8 mouse cellular contexts compared by ENCODE assay signal in genomic region chr2:29817426-29818232, GRCm38 (mm10). TPM values are rescaled to one million over a fixed set of nuclear protein-coding genes. Genes with fewer than 3 reads are reported as not detected.
DNase-seq lines count a peak whose midpoint lies in the region; ATAC-seq and TF ChIP-seq lines count a peak whose summit lies in the region.

No protein-coding gene starts in this region.

- peak overlapping the region; percentile 39 for H3K4me2 ChIP-seq in forebrain, embryonic 13.5 days

- H3K4me1 ChIP-seq in forebrain, embryonic 13.5 days: peaks cover 21% of the 10 kb centered on the region
- H3K4me1 ChIP-seq in lung, adult 2 months (ENCODE audit: control insufficient read depth, insufficient read depth, low read length): no peaks in the 10 kb centered on the region
- peaks cover 12% of the 10 kb centered on the region for H3K4me1 ChIP-seq in olfactory bulb, adult 2 months (ENCODE audit: control insufficient read depth, insufficient read depth, low read length)

- peak; percentile 90 for DNase-seq in ES-CJ7 (ENCODE audit: low read depth, low spot score)
- DNase-seq in heart, postnatal 10 days: peak; percentile 90 to 91
- DNase-seq in kidney, postnatal 4 days: peak; percentile 93 to 94
- DNase-seq in lung, adult 2 months: peak; percentile 82
- peak; percentile 41 to 50 for DNase-seq in thymus, adult 18-20 months

- peak; percentile 90 for TF ChIP-seq CTCF in lung, adult 2 months (IDR thresholded peaks at IDR 0.05; ENCODE audit: insufficient read depth, low read length)
- TF ChIP-seq CTCF in olfactory bulb, adult 2 months (IDR thresholded peaks at IDR 0.05; ENCODE audit: insufficient read depth, low read depth, low read length): 0 out of 2 replicates have a peak, but pooled peaks have one; percentile 25

- 36% methylated on average over 8 of the region's 8 CpGs for WGBS in forebrain, embryonic 13.5 days
- WGBS in lung, adult 2 months: 30% methylated on average over 8 of the region's 8 CpGs
- WGBS in olfactory bulb, adult 2 months: 33% methylated on average over 8 of the region's 8 CpGs

- no peak overlapping the region for H3K4me3 ChIP-seq in forebrain, embryonic 13.5 days
- H3K4me3 ChIP-seq in lung, adult 2 months (replicated peaks; ENCODE audit: extremely low read depth, low read depth, low read length): no peak overlapping the region
- H3K4me3 ChIP-seq in olfactory bulb, adult 2 months (ENCODE audit: insufficient read depth, low read depth, low read length): no peak overlapping the region

- H3K27ac ChIP-seq in forebrain, embryonic 13.5 days: peak overlapping the region; percentile 57
- no peak overlapping the region for H3K27ac ChIP-seq in olfactory bulb, adult 2 months (ENCODE audit: insufficient read depth, low read depth, low read length)

- H3K9ac ChIP-seq in forebrain, embryonic 13.5 days: no peak overlapping the region

- H3K27me3 ChIP-seq in forebrain, embryonic 13.5 days: peaks cover 7% of the 10 kb centered on the region; the same call in 1 of the 2 replicates

- TF ChIP-seq POLR2A in lung, adult 2 months (IDR thresholded peaks at IDR 0.05; ENCODE audit: borderline replicate concordance, extremely low read depth, low read depth, low read length): no peak
- no peak for TF ChIP-seq POLR2A in olfactory bulb, adult 2 months (IDR thresholded peaks at IDR 0.05; ENCODE audit: insufficient read depth, low read depth, low read length)

- no peaks in the 10 kb centered on the region for H3K9me3 ChIP-seq in forebrain, embryonic 13.5 days (replicated peaks)

- peaks cover 43% of the 10 kb centered on the region for H3K36me3 ChIP-seq in forebrain, embryonic 13.5 days (ENCODE audit: poor library complexity, severe bottlenecking)

- peak; percentile 74; the same call in 1 of the 2 replicates for ATAC-seq in cerebellum, adult (ENCODE audit: insufficient number of reproducible peaks, low FRiP score, low TSS enrichment)
- ATAC-seq in forebrain, embryonic 13.5 days: peak; percentile 69

- intact Hi-C loops in heart, postnatal 10 days (cut with DNase I): loop anchor here (1.0 to 5.0 kb wide), 3 partner anchors 42 to 160 kb away; no protein-coding TSS in a partner anchor

RNA-seq across cellular contexts. Expression of gene Urm1, which starts 2.2 kb away (rescaled TPM):
- 18.7 and 20.1 TPM in 2 replicates for polyA plus RNA-seq in forebrain, embryonic 13.5 days (2015; fragmentation: Nextera tagmentation; extraction: Ambion mirVana)
- 10 to 100 TPM; 36.5 to 40.4 TPM for total RNA-seq in heart, postnatal 10 days (2021)
- polyA plus RNA-seq in lung, adult 2 months (2012; rRNA removed): 40.1 and 46.6 TPM in 2 replicates
- not detected in 2 replicates for polyA plus RNA-seq in olfactory bulb, adult 2 months (2012; ENCODE audit: insufficient read depth, insufficient read length, low replicate concordance, missing spikeins)

RNA-seq across cellular contexts. Expression of gene Slc27a4, which starts 15.2 kb away (rescaled TPM):
- 18.6 and 20.3 TPM in 2 replicates for polyA plus RNA-seq in forebrain, embryonic 13.5 days (2015; fragmentation: Nextera tagmentation; extraction: Ambion mirVana)
- 10 to 100 TPM; 21.4 to 22.4 TPM for total RNA-seq in heart, postnatal 10 days (2021)
- polyA plus RNA-seq in lung, adult 2 months (2012; rRNA removed): 29.0 and 37.1 TPM in 2 replicates
- not detected in 2 replicates for polyA plus RNA-seq in olfactory bulb, adult 2 months (2012; ENCODE audit: insufficient read depth, insufficient read length, low replicate concordance, missing spikeins)

RNA-seq across cellular contexts. Expression of gene Trub2, which starts 29.3 kb away (rescaled TPM):
- 43.4 and 49.7 TPM in 2 replicates for polyA plus RNA-seq in forebrain, embryonic 13.5 days (2015; fragmentation: Nextera tagmentation; extraction: Ambion mirVana)
- total RNA-seq in heart, postnatal 10 days (2021): 10 to 100 TPM; 37.2 to 37.4 TPM
- polyA plus RNA-seq in lung, adult 2 months (2012; rRNA removed): 23.7 and 36.8 TPM in 2 replicates
- polyA plus RNA-seq in olfactory bulb, adult 2 months (2012; ENCODE audit: insufficient read depth, insufficient read length, low replicate concordance, missing spikeins): not detected in 2 replicates

RNA-seq across cellular contexts. Expression of gene Coq4, which starts 30.3 kb away (rescaled TPM):
- polyA plus RNA-seq in forebrain, embryonic 13.5 days (2015; fragmentation: Nextera tagmentation; extraction: Ambion mirVana): 30.4 and 33.5 TPM in 2 replicates
- total RNA-seq in heart, postnatal 10 days (2021): 10 to 100 TPM; 14.3 to 17.5 TPM
- 40.6 and 44.8 TPM in 2 replicates for polyA plus RNA-seq in lung, adult 2 months (2012; rRNA removed)
- polyA plus RNA-seq in olfactory bulb, adult 2 months (2012; ENCODE audit: insufficient read depth, insufficient read length, low replicate concordance, missing spikeins): not detected in 2 replicates

RNA-seq across cellular contexts. Expression of gene Cercam, which starts 51.3 kb away (rescaled TPM):
- 5.8 and 7.7 TPM in 2 replicates for polyA plus RNA-seq in forebrain, embryonic 13.5 days (2015; fragmentation: Nextera tagmentation; extraction: Ambion mirVana)
- 10 to 100 TPM; 13.0 to 13.9 TPM for total RNA-seq in heart, postnatal 10 days (2021)
- 8.4 and 9.5 TPM in 2 replicates for polyA plus RNA-seq in lung, adult 2 months (2012; rRNA removed)
- polyA plus RNA-seq in olfactory bulb, adult 2 months (2012; ENCODE audit: insufficient read depth, insufficient read length, low replicate concordance, missing spikeins): not detected in 2 replicates

Comparison
In these comparisons a context has a peak if more than half of its experiments do, and no peak if none do; other contexts are left out.
1. RNA of gene Urm1, which starts 2.2 kb away (polyA plus RNA-seq): 40.1 to 46.6 TPM in lung, adult 2 months and 18.7 to 20.1 TPM in forebrain, embryonic 13.5 days; not detected in olfactory bulb, adult 2 months; every median in the first group is over 10 times any median in the second.
2. Peak in every context shown above with its lines, with median percentiles within 50 percentile points of each other: DNase-seq.